Mouse (Mus musculus): ENCODE measurements at regions not wholly inside any gene's neighbourhood (a gene's known extent, or its start where the extent isn't known, plus 50 kb on each side); places are given as distances from the start of the nearest gene placed in this dataset.
A peak's percentile ranks its signal among the peaks of the same experiment; 100 is the strongest.

DNA sequence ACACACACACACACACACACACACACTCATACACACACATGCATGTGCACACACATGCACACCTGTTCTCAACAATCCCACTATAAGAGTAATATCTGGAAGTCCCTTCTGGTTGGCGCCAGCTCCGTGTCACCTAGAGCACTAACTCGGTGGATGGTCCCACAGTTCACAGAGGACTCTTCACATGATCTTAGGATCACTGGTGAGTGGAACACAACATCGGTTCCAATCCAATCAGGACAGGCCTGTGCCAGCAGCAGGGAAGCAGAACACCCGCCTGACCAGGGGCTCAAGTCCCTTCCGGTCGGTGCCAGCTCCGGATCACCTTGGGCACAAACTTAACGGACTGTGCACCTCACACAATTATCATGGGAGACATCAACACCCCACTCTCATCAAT is 651.7 kb downstream of the Zfp706 start:
- Histone ChIP-seq H3K27me3 (replicated peaks; ENCODE audit: low read depth, poor library complexity, severe bottlenecking) (no peaks in the 10 kb centered on the region), H3K27ac (replicated peaks) (no peak overlapping the region), H3K4me1 (peaks cover 5% of the 10 kb centered on the region; the same call in 1 of the 2 replicates), H3K4me3 (no peak overlapping the region), H3K9me3 (no peaks in the 10 kb centered on the region), H3K36me3 (replicated peaks) (no peaks in the 10 kb centered on the region)
- whole genome bisulfite sequencing = 93% methylated on average over 9 of the region's 9 CpGs
- DNase-seq (ENCODE audit: low spot score) = peak; percentile 4

DNA sequence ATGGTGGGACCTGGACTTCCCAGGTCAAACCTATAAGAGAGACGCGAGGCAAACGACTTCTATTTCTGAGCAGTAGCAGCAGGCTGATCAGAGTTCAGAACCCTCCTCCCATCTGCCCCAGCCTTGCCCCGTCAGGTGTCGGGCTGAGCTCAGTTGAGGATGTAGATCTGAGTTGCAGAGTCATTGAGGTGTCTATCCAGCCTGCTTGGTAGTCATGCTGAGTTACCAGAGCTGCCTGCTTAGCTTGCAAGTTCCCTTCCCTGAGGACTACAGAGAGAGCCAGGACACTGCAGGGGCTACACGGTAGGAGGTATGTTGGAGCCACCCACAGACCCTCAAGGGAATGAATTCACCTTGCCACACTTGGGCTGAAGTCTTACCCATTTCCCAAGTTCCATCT is 653.0 kb downstream of the Zfp706 start:
- Histone ChIP-seq H3K9me3 (no peaks in the 10 kb centered on the region), H3K36me3 (replicated peaks) (no peaks in the 10 kb centered on the region), H3K4me3 (no peak overlapping the region), H3K27me3 (replicated peaks; ENCODE audit: low read depth, poor library complexity, severe bottlenecking) (no peaks in the 10 kb centered on the region), H3K27ac (replicated peaks) (no peak overlapping the region), H3K4me1 (peaks cover 5% of the 10 kb centered on the region; the same call in 1 of the 2 replicates)
- 86% methylated on average over 6 of the region's 6 CpGs for WGBS
- DNase-seq (ENCODE audit: low spot score) = no peak

DNA sequence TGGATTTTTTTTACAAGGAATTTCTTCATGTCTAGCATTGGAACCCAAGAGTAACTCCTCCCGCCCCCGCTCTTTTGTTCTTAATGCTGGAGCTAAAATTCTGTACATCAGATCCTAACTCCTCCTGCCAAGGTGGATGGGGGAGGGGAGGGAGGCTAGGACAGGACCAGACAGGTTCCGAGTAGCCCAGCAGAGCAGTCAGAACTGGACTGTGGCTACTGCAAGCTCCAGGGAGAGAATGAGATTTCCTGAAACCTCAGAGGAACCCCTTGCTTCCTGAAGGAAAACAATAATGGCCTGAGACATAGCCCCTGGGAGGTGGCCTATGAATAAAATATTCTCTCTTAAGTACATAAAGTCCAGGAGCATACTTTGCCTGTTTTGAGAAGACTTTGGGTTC is 653.8 kb downstream of the Zfp706 start:
- no peak overlapping the region for H3K27ac ChIP-seq (replicated peaks)
- no peaks in the 10 kb centered on the region for H3K36me3 ChIP-seq (replicated peaks)
- WGBS = 82% methylated on average over 3 of the region's 3 CpGs
- no peaks in the 10 kb centered on the region for H3K27me3 ChIP-seq (replicated peaks; ENCODE audit: low read depth, poor library complexity, severe bottlenecking)
- no peak overlapping the region for H3K4me3 ChIP-seq
- no peak for DNase-seq (ENCODE audit: low spot score)
- H3K9me3 ChIP-seq = no peaks in the 10 kb centered on the region
- peaks cover 5% of the 10 kb centered on the region; the same call in 1 of the 2 replicates for H3K4me1 ChIP-seq

DNA sequence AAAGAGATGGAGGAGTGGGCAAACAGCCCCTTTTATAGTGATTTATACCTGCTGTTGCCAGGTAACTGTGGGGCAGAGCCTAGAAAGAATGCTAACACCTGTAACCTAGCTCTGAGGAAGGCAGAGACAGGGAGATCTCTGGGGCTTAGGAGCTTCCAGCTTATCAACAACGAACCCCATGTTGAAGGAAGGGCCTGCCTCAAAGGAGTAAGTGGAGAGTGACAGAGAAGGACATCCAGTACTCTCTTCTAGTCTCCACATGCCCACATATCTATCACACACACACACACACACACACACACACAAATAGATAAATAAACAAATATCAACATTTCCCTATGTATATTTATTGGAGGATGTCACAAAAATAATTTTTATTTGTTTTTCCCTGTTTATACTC is 654.6 kb downstream of the Zfp706 start:
- no peak overlapping the region for H3K4me3 ChIP-seq
- no peaks in the 10 kb centered on the region for H3K36me3 ChIP-seq (replicated peaks)
- no peaks in the 10 kb centered on the region for H3K27me3 ChIP-seq (replicated peaks; ENCODE audit: low read depth, poor library complexity, severe bottlenecking)
- WGBS = 71% methylated on average over 1 of the region's 1 CpGs
- peak; percentile 0 for DNase-seq (ENCODE audit: low spot score)
- H3K4me1 ChIP-seq = peaks cover 5% of the 10 kb centered on the region; the same call in 1 of the 2 replicates
- no peaks in the 10 kb centered on the region for H3K9me3 ChIP-seq
- no peak overlapping the region for H3K27ac ChIP-seq (replicated peaks)

DNA sequence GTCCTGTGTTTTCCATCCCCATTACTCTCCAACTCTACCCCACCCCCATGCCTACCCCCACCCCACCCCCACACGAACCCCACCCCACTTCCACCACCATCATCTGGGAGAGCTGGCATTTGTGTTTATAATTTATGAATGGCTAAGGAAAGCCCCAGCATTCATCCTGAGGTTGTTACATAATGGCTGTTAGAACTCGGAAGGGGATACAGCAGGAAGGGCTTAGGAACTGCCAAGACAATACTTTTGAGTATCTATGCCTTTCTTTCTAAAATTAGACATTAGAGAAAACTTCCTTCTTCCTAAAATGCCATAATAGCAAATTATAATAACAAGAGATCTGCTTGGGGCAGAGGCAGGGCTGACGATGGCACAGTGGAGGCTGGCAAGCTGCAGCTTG is 655.9 kb downstream of the Zfp706 start:
- Histone ChIP-seq H3K27me3 (replicated peaks; ENCODE audit: low read depth, poor library complexity, severe bottlenecking) (no peaks in the 10 kb centered on the region), H3K9me3 (no peaks in the 10 kb centered on the region), H3K4me3 (no peak overlapping the region), H3K27ac (replicated peaks) (no peak overlapping the region), H3K4me1 (peaks cover 5% of the 10 kb centered on the region; the same call in 1 of the 2 replicates), H3K36me3 (replicated peaks) (no peaks in the 10 kb centered on the region)
- WGBS = 65% methylated on average over 3 of the region's 3 CpGs
- no peak for DNase-seq (ENCODE audit: low spot score)

DNA sequence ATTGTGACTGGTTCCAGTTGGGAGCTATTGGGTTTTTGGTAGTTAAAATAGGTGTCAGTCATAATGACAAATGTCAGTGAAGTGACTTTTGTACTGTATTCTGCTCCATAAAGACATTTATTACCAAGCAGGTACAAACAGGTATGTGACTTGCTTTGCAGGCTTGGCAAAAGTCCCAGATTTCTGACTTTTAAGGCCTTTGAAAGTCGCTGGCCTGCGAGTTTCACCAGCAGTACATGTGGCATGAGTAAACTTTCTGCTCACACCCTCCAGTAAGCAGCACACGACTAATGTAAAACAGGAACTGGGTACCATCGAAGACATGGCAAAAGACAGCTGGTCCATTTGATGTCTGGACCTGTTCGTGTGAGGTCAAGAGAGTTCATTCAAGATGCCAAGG is 659.2 kb downstream of the Zfp706 start:
- Histone ChIP-seq H3K4me1 (no peaks in the 10 kb centered on the region), H3K27me3 (replicated peaks; ENCODE audit: low read depth, poor library complexity, severe bottlenecking) (no peaks in the 10 kb centered on the region), H3K36me3 (replicated peaks) (no peaks in the 10 kb centered on the region), H3K27ac (replicated peaks) (no peak overlapping the region), H3K9me3 (no peaks in the 10 kb centered on the region), H3K4me3 (no peak overlapping the region)
- DNase-seq (ENCODE audit: low spot score) = no peak
- 88% methylated on average over 5 of the region's 5 CpGs for WGBS

DNA sequence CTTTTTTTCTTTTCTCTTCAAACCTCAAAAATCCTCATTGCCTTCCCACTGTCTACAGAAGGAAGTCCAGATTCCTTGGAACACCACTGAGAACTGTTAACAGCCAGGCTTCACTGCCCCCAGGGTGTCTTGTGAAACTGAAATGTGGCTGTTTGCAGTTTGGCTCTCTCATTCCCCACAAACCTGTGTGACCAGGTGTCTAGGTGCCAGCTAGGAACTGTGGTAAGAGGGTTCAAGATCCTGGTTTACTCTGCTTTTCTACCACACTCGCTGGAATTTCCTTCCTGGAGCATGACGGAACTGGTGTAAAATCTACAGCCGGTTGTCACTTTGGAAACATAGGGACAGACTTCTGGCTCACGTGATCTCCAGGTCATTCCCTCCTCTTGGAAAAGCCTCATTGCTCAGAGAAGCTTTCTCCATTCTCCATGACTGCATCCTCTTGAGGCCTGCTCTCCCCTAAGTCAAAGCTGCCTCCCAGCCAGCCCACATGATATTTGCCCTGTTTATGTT is 660.2 kb downstream of the Zfp706 start:
- Histone ChIP-seq H3K9me3 (no peaks in the 10 kb centered on the region), H3K27ac (replicated peaks) (no peak overlapping the region), H3K36me3 (replicated peaks) (no peaks in the 10 kb centered on the region), H3K4me3 (no peak overlapping the region), H3K27me3 (replicated peaks; ENCODE audit: low read depth, poor library complexity, severe bottlenecking) (no peaks in the 10 kb centered on the region), H3K4me1 (no peaks in the 10 kb centered on the region)
- peak; percentile 4 for DNase-seq (ENCODE audit: low spot score)
- WGBS = 74% methylated on average over 4 of the region's 4 CpGs

DNA sequence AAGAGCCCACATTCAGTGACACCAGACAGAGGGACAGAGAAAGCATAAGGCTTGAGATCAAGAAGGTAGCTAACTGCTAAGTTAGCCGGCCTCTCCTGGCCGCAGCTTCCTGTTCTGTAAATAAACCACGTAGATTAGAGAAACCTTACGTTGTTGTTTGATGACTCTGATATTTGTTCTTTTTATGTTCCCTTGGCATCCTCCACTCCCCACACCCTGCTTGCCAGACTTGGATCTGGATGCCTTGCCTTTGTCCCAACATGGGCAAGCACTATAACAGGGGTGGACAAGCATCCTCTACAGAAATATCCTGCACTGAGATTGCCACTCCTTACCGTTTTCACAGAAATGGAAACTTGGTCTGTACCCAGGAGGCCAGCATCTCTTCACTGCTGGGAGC is 661.4 kb downstream of the Zfp706 start:
- Histone ChIP-seq H3K27me3 (replicated peaks; ENCODE audit: low read depth, poor library complexity, severe bottlenecking) (no peaks in the 10 kb centered on the region), H3K27ac (replicated peaks) (no peak overlapping the region), H3K36me3 (replicated peaks) (no peaks in the 10 kb centered on the region), H3K4me1 (no peaks in the 10 kb centered on the region), H3K4me3 (no peak overlapping the region), H3K9me3 (no peaks in the 10 kb centered on the region)
- peak; percentile 4 for DNase-seq (ENCODE audit: low spot score)
- 83% methylated on average over 5 of the region's 5 CpGs for WGBS

DNA sequence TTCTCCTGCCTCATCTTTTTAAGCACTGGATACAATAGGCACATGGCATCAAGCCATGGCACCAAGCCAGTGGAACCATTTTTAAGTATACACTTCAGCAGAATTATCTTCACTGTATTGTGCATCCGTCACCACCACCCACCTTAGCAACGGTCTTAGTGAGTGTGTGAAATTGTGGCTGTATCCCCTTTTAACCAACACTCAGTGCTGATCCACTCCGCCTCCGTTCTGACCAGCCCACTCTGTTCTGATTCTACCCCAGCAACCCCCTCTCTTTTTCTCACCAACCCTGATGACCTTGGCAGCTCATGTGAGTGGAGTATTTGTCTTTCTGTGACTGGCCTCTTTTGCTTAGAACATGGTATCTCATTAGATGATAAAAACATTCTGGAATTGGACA is 662.2 kb downstream of the Zfp706 start:
- no peaks in the 10 kb centered on the region for H3K4me1 ChIP-seq
- no peaks in the 10 kb centered on the region for H3K9me3 ChIP-seq
- WGBS = 94% methylated on average over 4 of the region's 4 CpGs
- peak; percentile 2 for DNase-seq (ENCODE audit: low spot score)
- H3K36me3 ChIP-seq (replicated peaks) = no peaks in the 10 kb centered on the region
- H3K4me3 ChIP-seq = no peak overlapping the region
- no peak overlapping the region for H3K27ac ChIP-seq (replicated peaks)
- H3K27me3 ChIP-seq (replicated peaks; ENCODE audit: low read depth, poor library complexity, severe bottlenecking) = no peaks in the 10 kb centered on the region

DNA sequence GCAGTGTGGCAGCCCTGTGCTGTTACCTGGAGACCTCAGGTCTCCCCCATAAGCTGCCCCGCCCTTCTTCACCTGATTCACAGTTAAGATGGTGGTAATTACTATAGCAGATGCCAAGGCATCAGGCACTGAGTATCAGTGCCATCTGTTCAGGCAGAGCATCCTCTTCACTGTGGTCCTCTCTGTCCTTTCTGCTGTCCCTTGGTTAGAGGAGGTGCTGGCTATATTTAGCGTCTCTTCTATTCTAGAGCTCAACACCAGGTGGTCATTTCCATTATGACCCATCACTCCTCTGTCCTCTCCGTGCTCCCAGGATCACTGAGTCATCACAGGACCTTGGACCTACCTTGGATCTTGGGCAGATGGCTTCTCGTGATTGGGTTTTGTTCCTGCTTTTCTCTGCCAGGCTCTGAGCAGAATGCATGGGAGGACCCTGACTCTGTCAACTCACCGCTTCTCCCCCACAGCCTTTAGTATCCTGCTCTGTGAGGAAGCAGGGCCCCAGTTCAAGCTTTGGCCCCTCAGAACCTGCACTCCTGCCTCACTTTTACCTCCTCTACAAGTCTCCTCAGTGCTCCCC is 667.5 kb downstream of the Zfp706 start:
- Histone ChIP-seq H3K27me3 (replicated peaks; ENCODE audit: low read depth, poor library complexity, severe bottlenecking) (no peaks in the 10 kb centered on the region), H3K4me1 (no peaks in the 10 kb centered on the region), H3K4me3 (no peak overlapping the region), H3K9me3 (no peaks in the 10 kb centered on the region), H3K27ac (replicated peaks) (no peak overlapping the region), H3K36me3 (replicated peaks) (no peaks in the 10 kb centered on the region)
- no peak for DNase-seq (ENCODE audit: low spot score)
- WGBS = 85% methylated on average over 5 of the region's 5 CpGs

DNA sequence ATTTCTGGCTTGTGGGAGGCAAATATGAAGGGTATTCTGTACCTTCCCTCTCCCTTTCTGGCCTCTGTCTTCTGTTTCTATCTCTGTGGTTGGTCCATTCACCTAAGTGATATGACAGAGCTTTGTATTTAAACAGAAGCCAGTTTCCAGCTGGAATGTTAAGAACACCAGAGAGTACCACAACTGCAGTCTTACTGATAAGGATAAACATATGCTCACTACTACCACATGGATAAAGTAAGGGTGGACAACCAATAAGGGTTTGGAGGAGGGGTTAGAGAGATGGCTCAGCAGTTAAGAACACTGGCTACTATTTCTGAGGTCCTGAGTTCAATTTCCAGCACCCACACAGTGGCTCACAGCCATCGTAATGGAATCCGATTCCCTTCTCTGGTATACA is 668.8 kb downstream of the Zfp706 start:
- H3K27me3 ChIP-seq (replicated peaks; ENCODE audit: low read depth, poor library complexity, severe bottlenecking) = no peaks in the 10 kb centered on the region
- H3K36me3 ChIP-seq (replicated peaks) = no peaks in the 10 kb centered on the region
- DNase-seq (ENCODE audit: low spot score) = no peak
- H3K27ac ChIP-seq (replicated peaks) = no peak overlapping the region
- WGBS = 75% methylated on average over 2 of the region's 2 CpGs
- H3K4me1 ChIP-seq = no peaks in the 10 kb centered on the region
- no peaks in the 10 kb centered on the region for H3K9me3 ChIP-seq
- no peak overlapping the region for H3K4me3 ChIP-seq

DNA sequence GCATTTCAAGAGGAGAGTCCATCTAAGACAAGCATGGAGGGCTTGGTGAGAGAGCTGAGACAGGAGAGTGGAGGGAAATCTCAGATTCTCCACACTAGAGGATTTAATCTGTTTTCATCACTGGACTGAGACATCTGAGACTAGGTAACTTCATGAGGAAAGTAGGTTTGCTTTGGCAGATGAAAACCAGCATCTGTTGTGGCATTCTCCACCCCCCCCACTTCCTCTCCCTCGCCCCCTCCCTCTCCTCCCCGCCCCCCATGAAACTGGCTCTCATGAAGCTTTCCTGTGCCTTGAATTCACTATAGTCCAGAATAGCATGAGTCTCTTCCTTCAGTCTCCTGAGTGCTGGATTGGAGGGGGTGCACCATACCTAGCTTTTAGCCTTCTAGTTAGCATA is 670.7 kb downstream of the Zfp706 start:
- no peak for DNase-seq (ENCODE audit: low spot score)
- H3K9me3 ChIP-seq = no peaks in the 10 kb centered on the region
- WGBS = 81% methylated on average over 2 of the region's 2 CpGs

DNA sequence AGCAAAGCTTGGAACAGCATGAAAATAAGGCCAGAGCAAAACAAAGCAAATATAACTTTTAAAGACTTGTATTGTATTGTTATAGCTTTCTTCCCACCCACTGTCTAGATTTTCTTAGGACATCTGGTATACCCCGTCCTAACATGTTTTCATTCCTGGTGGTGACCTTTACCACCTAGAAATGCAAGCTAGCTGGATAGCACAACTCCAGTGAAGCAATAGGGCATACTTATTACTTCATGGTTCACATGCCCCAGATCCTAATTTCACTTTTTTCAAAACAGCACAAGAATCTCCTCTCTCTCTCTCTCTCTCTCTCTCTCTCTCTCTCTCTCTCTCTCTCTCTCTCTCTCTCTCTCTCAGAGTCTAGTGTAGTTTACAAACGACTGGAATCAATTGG is 672.5 kb downstream of the Zfp706 start:
- no peak for DNase-seq (ENCODE audit: low spot score)
- H3K4me1 ChIP-seq = no peaks in the 10 kb centered on the region
- 70% methylated on average over 2 of the region's 2 CpGs for WGBS
- no peak overlapping the region for H3K27ac ChIP-seq (replicated peaks)
- no peaks in the 10 kb centered on the region for H3K9me3 ChIP-seq
- H3K27me3 ChIP-seq (replicated peaks; ENCODE audit: low read depth, poor library complexity, severe bottlenecking) = no peaks in the 10 kb centered on the region
- no peaks in the 10 kb centered on the region for H3K36me3 ChIP-seq (replicated peaks)
- H3K4me3 ChIP-seq = no peak overlapping the region

More for the DNA sequence above, 670.7 kb downstream of the Zfp706 start:
- no peaks in the 10 kb centered on the region for H3K36me3 ChIP-seq (replicated peaks)
- no peaks in the 10 kb centered on the region for H3K27me3 ChIP-seq (replicated peaks; ENCODE audit: low read depth, poor library complexity, severe bottlenecking)
- H3K27ac ChIP-seq (replicated peaks) = no peak overlapping the region
- no peak overlapping the region for H3K4me3 ChIP-seq
- H3K4me1 ChIP-seq = no peaks in the 10 kb centered on the region

Data from embryonic facial prominence, embryonic 10.5 days (tissue).